Mouse (Mus musculus) c-Kit-positive CD71-positive TER-119-negative erythroid progenitor cells, embryonic 14.5 days (primary cell): ENCODE measurements at regions not wholly inside any gene's neighbourhood (a gene's known extent, or its start where the extent isn't known, plus 50 kb on each side); places are given as distances from the start of the nearest gene placed in this dataset.

ENCODE experiments used
- DNase-seq: peaks from one replicate; pipeline ENCODE4 v3.0.0-alpha.2; 2013; ENCODE audit warnings: low read depth

- no peak for DNase-seq
Measured at GRCm38 (mm10) chr12:35232322-35232673, 185.3 kb downstream of the Snx13 start.

- DNase-seq, result no peak
Measured at GRCm38 (mm10) chr12:35231414-35232321, 184.7 kb downstream of the Snx13 start.

- no peak for DNase-seq
Measured at GRCm38 (mm10) chr12:35220429-35220828, 173.4 kb downstream of the Snx13 start.

GRCm38 (mm10) chr12:35220002-35220401 lies 173.0 kb downstream of the Snx13 start:
- DNase-seq, result no peak

GRCm38 (mm10) chr12:35216725-35217124 lies 169.7 kb downstream of the Snx13 start:
- no peak for DNase-seq

- no peak for DNase-seq
Measured at GRCm38 (mm10) chr12:35209399-35209798, 162.4 kb downstream of the Snx13 start.

- no peak for DNase-seq
Measured at GRCm38 (mm10) chr12:35207605-35208004, 160.6 kb downstream of the Snx13 start.

GRCm38 (mm10) chr12:35203398-35203797 lies 156.4 kb downstream of the Snx13 start:
- DNase-seq, result no peak

GRCm38 (mm10) chr12:35200110-35200509 lies 153.1 kb downstream of the Snx13 start:
- no peak for DNase-seq
